ENCODE assay signal across 10 mouse cellular contexts in genomic region chr17:88336140-88336769, GRCm38 (mm10).
DNase-seq lines count a peak whose midpoint lies in the region; ATAC-seq and TF ChIP-seq lines count a peak whose summit lies in the region.
"Had no signal": no experiment of that assay in that cellular context is flagged by ENCODE, and none has a peak within 500 bp of the region (broad histone marks: within the 10 kb centered on the region; RNA-seq: fewer than 3 reads in every experiment).

No protein-coding gene starts in this region.

- H3K4me2 ChIP-seq in heart, postnatal 0 days (ENCODE audit: low read depth, low read length) = no peak overlapping the region
- H3K4me2 ChIP-seq: neural tube, embryonic 12.5 days had no signal

- TF ChIP-seq CTCF in lung, adult 2 months (IDR thresholded peaks at IDR 0.05; ENCODE audit: insufficient read depth, low read length) = no peak
- no peak for TF ChIP-seq CTCF in heart, postnatal 0 days (IDR thresholded peaks at IDR 0.05; ENCODE audit: low read depth)

- WGBS in lung, adult 2 months = 32% methylated on average over 3 of the region's 3 CpGs
- WGBS in heart, postnatal 0 days = 51% methylated on average over 3 of the region's 3 CpGs

- TF ChIP-seq POLR2A in lung, adult 2 months (IDR thresholded peaks at IDR 0.05; ENCODE audit: borderline replicate concordance, extremely low read depth, low read depth, low read length) = no peak

- H3K4me1 ChIP-seq in lung, adult 2 months (ENCODE audit: control insufficient read depth, insufficient read depth, low read length) = no peaks in the 10 kb centered on the region
- no peaks in the 10 kb centered on the region for H3K4me1 ChIP-seq in heart, postnatal 0 days (ENCODE audit: control insufficient read depth, insufficient read depth)
- H3K4me1 ChIP-seq: neural tube, embryonic 12.5 days had no signal

- no peak for TF ChIP-seq EP300 in heart, postnatal 0 days (IDR thresholded peaks at IDR 0.05; ENCODE audit: low read depth)

- DNase-seq in adrenal gland, postnatal 10 days = peak; percentile 64
- no peak for DNase-seq in adrenal gland, postnatal 4 days (ENCODE audit: low spot score in 2 of 2)
- DNase-seq in lung, adult 18-20 months = peak; percentile 41 to 55
- DNase-seq in lung, adult 2 months = no peak
- DNase-seq in heart, postnatal 0 days (ENCODE audit: low spot score) = peak; percentile 29
- peak; percentile 95 for DNase-seq in skeletal muscle tissue, adult 2 months (ENCODE audit: low read depth, low spot score)
- no peak for DNase-seq in embryo, embryonic 9.5 days (ENCODE audit: extremely low spot score)
- DNase-seq: thymus, postnatal 36 days had no signal

- H3K36me3 ChIP-seq in heart, postnatal 0 days (replicated peaks; ENCODE audit: control insufficient read depth, insufficient read depth, low read length) = no peaks in the 10 kb centered on the region
- H3K36me3 ChIP-seq: neural tube, embryonic 12.5 days had no signal

- H3K4me3 ChIP-seq in lung, adult 2 months (replicated peaks; ENCODE audit: extremely low read depth, low read depth, low read length) = no peak overlapping the region
- no peak overlapping the region for H3K4me3 ChIP-seq in heart, postnatal 0 days (ENCODE audit: low read depth, low read length)
- H3K4me3 ChIP-seq: neural tube, embryonic 12.5 days had no signal

- no peaks in the 10 kb centered on the region for H3K27me3 ChIP-seq in heart, postnatal 0 days (ENCODE audit: control insufficient read depth, insufficient read depth, low read length)

- ATAC-seq in heart, postnatal 0 days (ENCODE audit: insufficient read depth, low read depth) = no peak
- no peak for ATAC-seq in megakaryocyte, adult 5-6 weeks (ENCODE audit: poor library complexity, severe bottlenecking)

- H3K27ac ChIP-seq in heart, postnatal 0 days (ENCODE audit: low read depth) = no peak overlapping the region
- H3K27ac ChIP-seq: neural tube, embryonic 12.5 days had no signal

- H3K9me3 ChIP-seq in heart, postnatal 0 days (replicated peaks; ENCODE audit: control insufficient read depth, low read length) = no peaks in the 10 kb centered on the region

- H3K9ac ChIP-seq in heart, postnatal 0 days (replicated peaks; ENCODE audit: low read depth, low read length) = no peak overlapping the region
- H3K9ac ChIP-seq: neural tube, embryonic 12.5 days had no signal

Comparison
In these comparisons a context has a peak if more than half of its experiments do, and no peak if none do; other contexts are left out.
1. DNase-seq: peak in adrenal gland, postnatal 10 days (single experiment), lung, adult 18-20 months (2 of 2), heart, postnatal 0 days (single experiment) and skeletal muscle tissue, adult 2 months (single experiment); none in adrenal gland, postnatal 4 days (0 of 2), lung, adult 2 months (single experiment) and embryo, embryonic 9.5 days (single experiment).